Mouse (Mus musculus) testis, postnatal 14 days (tissue): Measurements from ENCODE around the gene Gm7970.
"Not testable (repeated sequence)": the region's sequence is repeated elsewhere in the genome, so short reads cannot be mapped to it uniquely, and the experiment has no call there.

Experiments used
- DNase-seq: peaks from one replicate; pipeline ENCODE4 v3.0.0; 2021; ENCODE audit warnings: low spot score

The Gm7970 gene

GRCm38 (mm10) chr14:41555483-41555882 lies at the start of gene Gm7970:
Gene Gm7970, minus strand, starts transcription at chr14:41555583.
- DNase-seq = not testable (repeated sequence)

DNA sequence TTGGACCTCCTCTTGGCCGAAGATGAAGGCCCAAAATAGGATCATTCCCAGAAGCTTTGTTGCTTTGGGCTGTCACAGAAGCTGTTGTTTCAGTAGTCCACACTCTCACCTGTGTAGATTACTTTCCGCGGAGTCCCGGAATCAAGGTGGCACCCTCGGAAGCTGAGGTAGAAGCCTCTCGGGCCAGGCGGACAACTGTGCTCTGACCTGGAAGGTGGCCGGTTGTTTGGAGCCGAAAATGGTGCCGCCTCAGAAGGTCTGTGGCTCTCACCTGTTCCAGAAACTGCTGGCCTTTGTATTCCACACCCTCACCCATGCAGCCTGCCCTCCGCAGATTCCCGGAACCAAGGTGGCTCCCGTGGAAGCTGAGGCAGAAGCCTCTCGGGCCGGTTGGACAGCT lies 45.6 kb upstream of the Gm7970 start:
- not testable (repeated sequence) for DNase-seq

DNA sequence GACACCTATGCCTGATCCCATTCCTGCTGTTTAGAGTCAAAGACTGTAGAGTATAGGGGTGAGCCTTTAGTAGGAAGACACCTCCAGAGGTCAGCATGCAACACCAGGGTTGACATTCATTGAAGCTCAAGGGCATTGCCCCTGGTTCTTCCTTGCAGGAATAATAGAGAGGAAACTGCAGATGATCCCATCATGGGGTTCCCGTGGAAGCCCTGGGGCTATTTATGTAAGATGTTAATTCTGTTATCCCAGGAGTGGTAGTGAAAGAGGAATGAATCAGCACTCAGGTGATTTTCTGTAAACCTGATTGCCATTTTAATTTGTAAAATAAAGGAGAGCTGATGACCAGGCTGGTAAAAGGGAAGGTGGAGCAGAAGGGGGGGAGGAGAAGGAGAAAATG lies 31.0 kb upstream of the Gm7970 start:
- DNase-seq = not testable (repeated sequence)

DNA sequence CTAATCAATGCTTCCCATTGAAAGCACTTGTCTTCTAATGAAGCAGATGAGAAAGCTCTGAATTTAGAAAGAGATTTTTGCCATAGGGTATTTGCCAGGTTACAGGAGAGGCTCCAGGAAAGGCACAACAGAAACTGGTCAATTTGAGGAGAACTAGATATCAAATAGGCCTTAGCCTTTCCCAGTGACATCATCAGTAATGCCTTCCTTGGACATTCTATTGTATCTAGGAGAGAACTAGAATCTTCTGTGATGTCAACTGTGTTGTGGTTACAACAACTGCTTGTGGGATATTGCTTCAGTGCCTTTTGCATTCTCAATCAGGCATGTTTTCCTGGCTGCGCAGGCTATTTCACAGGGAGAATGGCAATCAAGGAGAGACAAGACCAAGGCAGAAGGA lies 17.5 kb upstream of the Gm7970 start, which contains the start of gene 1700049E17Rik2:
Gene 1700049E17Rik2 (plus strand): TSS at position 301 of the 400 bp plus-strand sequence.
- not testable (repeated sequence) for DNase-seq

DNA sequence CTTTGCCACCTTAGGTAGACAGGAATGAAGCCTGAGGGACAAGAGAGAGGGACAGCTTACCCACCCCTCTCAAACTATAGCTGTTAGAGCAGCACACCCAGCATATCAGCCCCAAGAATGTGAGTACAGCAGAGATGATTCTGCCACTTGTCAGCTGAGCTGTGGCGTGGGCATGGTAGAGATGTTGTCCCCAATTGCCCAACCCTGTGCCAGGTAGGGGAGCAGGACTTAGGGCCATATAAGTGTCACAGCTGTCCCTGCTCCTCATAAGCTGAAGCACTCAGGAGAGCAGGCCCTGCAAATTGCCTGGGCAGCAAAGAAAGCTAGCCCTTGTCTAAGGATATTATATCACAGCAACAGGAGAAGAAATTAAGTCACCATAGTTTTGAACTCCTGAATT lies 30.7 kb downstream of the Gm7970 start:
- not testable (repeated sequence) for DNase-seq

- DNase-seq = not testable (repeated sequence)
Observed at GRCm38 (mm10) chr14:41520683-41521082, 34.7 kb downstream of the Gm7970 start.
